Mouse (Mus musculus): ENCODE results near the gene Olfr772. TPM values are rescaled to one million over a fixed set of nuclear protein-coding genes. Genes with fewer than 3 reads are reported as not detected.
"Not testable (repeated sequence)": the region's sequence is repeated elsewhere in the genome, so short reads cannot be mapped to it uniquely, and the experiment has no call there.

The Olfr772 gene
- polyA plus RNA-seq (2015; fragmentation: Nextera tagmentation; extraction: Ambion mirVana), result not detected in 2 replicates

- not testable (repeated sequence) for ATAC-seq (ENCODE audit: insufficient number of reproducible peaks, insufficient read depth, low FRiP score, low TSS enrichment, low read depth); H3K9me3 ChIP-seq; H3K4me1 ChIP-seq; H3K27ac ChIP-seq; H3K36me3 ChIP-seq; H3K4me2 ChIP-seq; H3K9ac ChIP-seq; H3K4me3 ChIP-seq; H3K27me3 ChIP-seq
- WGBS, result 73% methylated on average over 4 of the region's 4 CpGs
Measured at GRCm38 (mm10) chr10:129177821-129178220, at the start of gene Olfr772. TSS of gene Olfr772 (minus strand) at chr10:129177921.

GRCm38 (mm10) chr10:129187319-129187718, 9.6 kb upstream of the Olfr772 start, which contains the start of gene Olfr773:
TSS of gene Olfr773 (minus strand) at chr10:129187419.
- H3K9ac ChIP-seq; ATAC-seq (ENCODE audit: insufficient number of reproducible peaks, insufficient read depth, low FRiP score, low TSS enrichment, low read depth): not testable (repeated sequence)

GRCm38 (mm10) chr10:129164651-129165050, 13.1 kb downstream of the Olfr772 start, which contains the start of gene Olfr771:
TSS of gene Olfr771 (minus strand) at chr10:129164751.
- no peak for ATAC-seq (ENCODE audit: insufficient number of reproducible peaks, insufficient read depth, low FRiP score, low TSS enrichment, low read depth)
- no peak within 1 kb of the TSS for H3K27ac ChIP-seq
- 88% methylated on average over 1 of the region's 1 CpGs for WGBS

More at GRCm38 (mm10) chr10:129187319-129187718, 9.6 kb upstream of the Olfr772 start, which contains the start of gene Olfr773:
- H3K27me3 ChIP-seq, H3K27ac ChIP-seq, H3K4me2 ChIP-seq, H3K4me1 ChIP-seq, H3K4me3 ChIP-seq, H3K36me3 ChIP-seq, H3K9me3 ChIP-seq: not testable (repeated sequence)

DNA sequence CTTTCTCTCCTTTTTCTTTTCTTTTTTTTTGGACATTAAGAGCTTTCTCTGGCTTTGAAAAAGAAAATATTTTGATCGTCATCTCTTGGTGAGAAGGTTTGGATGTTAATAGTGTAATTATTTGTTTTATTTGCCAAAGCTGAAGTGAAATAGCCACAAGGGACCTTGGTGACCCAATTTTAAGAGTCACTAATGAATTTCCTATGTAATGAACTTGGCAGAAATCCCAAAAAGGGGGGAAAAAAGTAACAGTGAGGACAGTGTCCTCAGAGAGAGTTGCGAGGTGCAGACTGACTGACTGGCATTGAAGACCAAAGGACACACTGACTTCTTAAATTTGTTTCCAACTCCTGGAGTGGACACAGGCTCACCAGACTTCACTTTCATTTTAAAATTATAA, 38.8 kb downstream of the Olfr772 start, which contains the start of gene Olfr770:
Gene Olfr770 (minus strand): TSS at position 101 of the 400 bp plus-strand sequence.
- no peak for ATAC-seq (ENCODE audit: insufficient number of reproducible peaks, insufficient read depth, low FRiP score, low TSS enrichment, low read depth)
- 87% methylated on average over 2 of the region's 2 CpGs for WGBS

More at GRCm38 (mm10) chr10:129164651-129165050, 13.1 kb downstream of the Olfr772 start, which contains the start of gene Olfr771:
- Histone ChIP-seq H3K27me3 (no peaks in the 10 kb centered on the region), H3K9ac (no peak within 1 kb of the TSS), H3K4me2 (no peak within 1 kb of the TSS), H3K4me1 (no peaks in the 10 kb centered on the region), H3K9me3 (no peaks in the 10 kb centered on the region), H3K4me3 (no peak within 1 kb of the TSS), H3K36me3 (no peaks in the 10 kb centered on the region)

More for the DNA sequence above, 38.8 kb downstream of the Olfr772 start, which contains the start of gene Olfr770:
- H3K36me3 ChIP-seq, result no peaks in the 10 kb centered on the region
- H3K4me1 ChIP-seq, result no peaks in the 10 kb centered on the region
- no peak within 1 kb of the TSS for H3K27ac ChIP-seq
- no peak within 1 kb of the TSS for H3K4me3 ChIP-seq
- H3K9me3 ChIP-seq, result no peaks in the 10 kb centered on the region
- no peaks in the 10 kb centered on the region for H3K27me3 ChIP-seq
- H3K4me2 ChIP-seq, result no peak within 1 kb of the TSS
- no peak within 1 kb of the TSS for H3K9ac ChIP-seq

Other genes starting within 250 kb of the Olfr772 start
- gene Itga7, start 244.1 kb downstream of the Olfr772 start, polyA plus RNA-seq (2015; fragmentation: Nextera tagmentation; extraction: Ambion mirVana), result 1.2 and 2.0 TPM in 2 replicates
- 0.22 TPM in 1 of 2 replicates, not detected in the other for gene Mettl7b, start 216.9 kb downstream of the Olfr772 start, polyA plus RNA-seq (2015; fragmentation: Nextera tagmentation; extraction: Ambion mirVana)
- not detected in 2 replicates for gene Olfr9, start 188.5 kb downstream of the Olfr772 start, polyA plus RNA-seq (2015; fragmentation: Nextera tagmentation; extraction: Ambion mirVana)
- not detected in 2 replicates for gene Olfr763, start 167.1 kb downstream of the Olfr772 start, polyA plus RNA-seq (2015; fragmentation: Nextera tagmentation; extraction: Ambion mirVana)
- gene Olfr764-ps1, start 138.0 kb downstream of the Olfr772 start, polyA plus RNA-seq (2015; fragmentation: Nextera tagmentation; extraction: Ambion mirVana), result not detected in 2 replicates
- gene Olfr765, start 127.9 kb downstream of the Olfr772 start, polyA plus RNA-seq (2015; fragmentation: Nextera tagmentation; extraction: Ambion mirVana), result not detected in 2 replicates
- not detected in 2 replicates for gene Olfr766-ps1, start 108.9 kb downstream of the Olfr772 start, polyA plus RNA-seq (2015; fragmentation: Nextera tagmentation; extraction: Ambion mirVana)
- gene Olfr767, start 95.0 kb downstream of the Olfr772 start, polyA plus RNA-seq (2015; fragmentation: Nextera tagmentation; extraction: Ambion mirVana), result not detected in 2 replicates
- gene Olfr768, start 78.5 kb downstream of the Olfr772 start, polyA plus RNA-seq (2015; fragmentation: Nextera tagmentation; extraction: Ambion mirVana), result not detected in 2 replicates
- not detected in 2 replicates for gene Olfr769, start 60.1 kb downstream of the Olfr772 start, polyA plus RNA-seq (2015; fragmentation: Nextera tagmentation; extraction: Ambion mirVana)
- gene Olfr770, start 38.9 kb downstream of the Olfr772 start, polyA plus RNA-seq (2015; fragmentation: Nextera tagmentation; extraction: Ambion mirVana), result not detected in 2 replicates
- not detected in 2 replicates for gene Olfr771, start 13.2 kb downstream of the Olfr772 start, polyA plus RNA-seq (2015; fragmentation: Nextera tagmentation; extraction: Ambion mirVana)
- gene Olfr773, start 9.5 kb upstream of the Olfr772 start, polyA plus RNA-seq (2015; fragmentation: Nextera tagmentation; extraction: Ambion mirVana), result not detected in 2 replicates
- gene Olfr774, start 58.3 kb upstream of the Olfr772 start, polyA plus RNA-seq (2015; fragmentation: Nextera tagmentation; extraction: Ambion mirVana), result not detected in 2 replicates
- not detected in 2 replicates for gene Olfr775, start 70.5 kb upstream of the Olfr772 start, polyA plus RNA-seq (2015; fragmentation: Nextera tagmentation; extraction: Ambion mirVana)
- not detected in 2 replicates for gene Olfr776, start 81.2 kb upstream of the Olfr772 start, polyA plus RNA-seq (2015; fragmentation: Nextera tagmentation; extraction: Ambion mirVana)
- not detected in 2 replicates for gene Olfr777, start 93.6 kb upstream of the Olfr772 start, polyA plus RNA-seq (2015; fragmentation: Nextera tagmentation; extraction: Ambion mirVana)
- gene Olfr780, start 140.2 kb upstream of the Olfr772 start, polyA plus RNA-seq (2015; fragmentation: Nextera tagmentation; extraction: Ambion mirVana), result not detected in 2 replicates
- gene Olfr781, start 150.9 kb upstream of the Olfr772 start, polyA plus RNA-seq (2015; fragmentation: Nextera tagmentation; extraction: Ambion mirVana), result not detected in 2 replicates
- not detected in 2 replicates for gene Olfr782, start 170.9 kb upstream of the Olfr772 start, polyA plus RNA-seq (2015; fragmentation: Nextera tagmentation; extraction: Ambion mirVana)
- 0.11 TPM in 1 of 2 replicates, not detected in the other for gene Olfr784, start 206.2 kb upstream of the Olfr772 start, polyA plus RNA-seq (2015; fragmentation: Nextera tagmentation; extraction: Ambion mirVana)
- gene Olfr785, start 227.5 kb upstream of the Olfr772 start, polyA plus RNA-seq (2015; fragmentation: Nextera tagmentation; extraction: Ambion mirVana), result not detected in 2 replicates
- gene Olfr786, start 249.4 kb upstream of the Olfr772 start, polyA plus RNA-seq (2015; fragmentation: Nextera tagmentation; extraction: Ambion mirVana), result not detected in 2 replicates